Mouse (Mus musculus) heart, embryonic 11.5 days (tissue): Measurements from ENCODE around the gene Atf6b. TPM values are rescaled to one million over a fixed set of nuclear protein-coding genes. Genes with fewer than 3 reads are reported as not detected.
A peak's percentile ranks its signal among the peaks of the same experiment; 100 is the strongest.

Experiments
- ATAC-seq: fragments of 200-750 bp; cut with Nextera tagmentation; replicated peaks from 2 replicates; pipeline ENCODE4 v1.8.0; 2017; ENCODE audit warnings: moderate library complexity; ENCODE audit not compliant: insufficient number of reproducible peaks, low FRiP score, low TSS enrichment
- H3K27ac ChIP-seq: fragments of 300-500 bp; sonication (generic); 2 replicates; pipeline ENCODE4 v1.5.1; 2014; ENCODE audit warnings: mild to moderate bottlenecking, low read depth, low read length
- H3K27me3 ChIP-seq: fragments of 300-500 bp; sonication (generic); 2 replicates; pipeline ENCODE4 v1.6.1; 2014; ENCODE audit warnings: mild to moderate bottlenecking, low read length, mixed read lengths; ENCODE audit not compliant: control insufficient read depth, insufficient read depth
- H3K36me3 ChIP-seq: fragments of 300-500 bp; sonication (generic); 2 replicates; pipeline ENCODE4 v1.6.1; 2014; ENCODE audit warnings: mild to moderate bottlenecking, low read length, moderate library complexity, mixed read lengths; ENCODE audit not compliant: control insufficient read depth, insufficient read depth
- H3K4me1 ChIP-seq: fragments of 300-500 bp; sonication (generic); 2 replicates; pipeline ENCODE4 v1.6.1; 2014; ENCODE audit warnings: low read length; ENCODE audit not compliant: control insufficient read depth, insufficient read depth
- H3K4me2 ChIP-seq: fragments of 300-500 bp; sonication (generic); 2 replicates; pipeline ENCODE4 v1.6.1; 2014; ENCODE audit warnings: mild to moderate bottlenecking, moderate library complexity
- H3K4me3 ChIP-seq: fragments of 300-500 bp; sonication (generic); 2 replicates; pipeline ENCODE4 v1.5.1; 2014; ENCODE audit warnings: low read depth, low read length
- H3K9ac ChIP-seq: fragments of 300-500 bp; sonication (generic); 2 replicates; pipeline ENCODE4 v1.6.1; 2014; ENCODE audit warnings: mild to moderate bottlenecking, low read depth, low read length, moderate library complexity
- H3K9me3 ChIP-seq: fragments of 300-500 bp; sonication (generic); replicated peaks from 2 replicates; pipeline ENCODE4 v1.6.1; 2016; ENCODE audit warnings: low read length; ENCODE audit not compliant: control insufficient read depth
- WGBS: fragments of 180-500 bp; shearing (Covaris S2); extraction: QIAGEN DNeasy Blood & Tissue Kit; methylation state at CpG from one replicate; pipeline ENCODE4 v1.1.7; 2014; ENCODE audit not compliant: insufficient replicate concordance; 5-methylcytosine and 5-hydroxymethylcytosine counted together
- polyA plus RNA-seq: library from polyadenylated mRNA; unstranded; fragments of >200 nt; fragmentation: Nextera tagmentation; extraction: Ambion mirVana; gene quantifications from 2 replicates; pipeline ENCODE4 v1.2.1, GENCODE M21; 2014

The Atf6b gene
- polyA plus RNA-seq, 1 experiment from 2014 or later = 41.0 TPM

- peaks cover 49% of the 10 kb centered on the region for H3K27me3 ChIP-seq
Measured at GRCm38 (mm10) chr17:34629221-34629751, 17.7 kb upstream of the Atf6b start, which contains the start of gene Prrt1. Prrt1 (plus strand) TSS chr17:34629533.

GRCm38 (mm10) chr17:34629796-34630603 lies 16.9 kb upstream of the Atf6b start:
- Histone ChIP-seq H3K4me3 (peak overlapping the region; percentile 30; the same call in 1 of the 2 replicates), H3K36me3 (no peaks in the 10 kb centered on the region), H3K27ac (no peak overlapping the region), H3K4me1 (peaks cover 32% of the 10 kb centered on the region), H3K9me3 (no peaks in the 10 kb centered on the region), H3K27me3 (peaks cover 49% of the 10 kb centered on the region), H3K4me2 (no peak overlapping the region), H3K9ac (no peak overlapping the region)
- no peak for ATAC-seq
- 10% methylated on average over 12 of the region's 12 CpGs for WGBS

More at GRCm38 (mm10) chr17:34629221-34629751, 17.7 kb upstream of the Atf6b start, which contains the start of gene Prrt1:
- Histone ChIP-seq H3K4me1 (peaks cover 32% of the 10 kb centered on the region), H3K4me2 (peak within 1 kb of the TSS; percentile 90), H3K9me3 (no peaks in the 10 kb centered on the region), H3K9ac (peak within 1 kb of the TSS; percentile 85), H3K27ac (peak within 1 kb of the TSS; percentile 93; the same call in 1 of the 2 replicates), H3K4me3 (peak within 1 kb of the TSS; percentile 80), H3K36me3 (no peaks in the 10 kb centered on the region)
- ATAC-seq = no peak
- 2% methylated on average over 16 of the region's 16 CpGs for WGBS

GRCm38 (mm10) chr17:34630761-34631301 lies 16.1 kb upstream of the Atf6b start:
- ATAC-seq = no peak
- no peaks in the 10 kb centered on the region for H3K9me3 ChIP-seq
- no peak overlapping the region for H3K9ac ChIP-seq
- H3K27ac ChIP-seq = no peak overlapping the region
- peak overlapping the region; percentile 30 for H3K4me3 ChIP-seq
- peaks cover 51% of the 10 kb centered on the region for H3K27me3 ChIP-seq
- no peaks in the 10 kb centered on the region for H3K36me3 ChIP-seq
- H3K4me1 ChIP-seq = peaks cover 32% of the 10 kb centered on the region
- 2% methylated on average over 44 of the region's 48 CpGs for WGBS
- peak overlapping the region; percentile 55 for H3K4me2 ChIP-seq

- Histone ChIP-seq H3K4me3 (peak overlapping the region; percentile 30), H3K27ac (no peak overlapping the region), H3K4me1 (peaks cover 25% of the 10 kb centered on the region), H3K9ac (no peak overlapping the region), H3K4me2 (peak overlapping the region; percentile 60), H3K36me3 (no peaks in the 10 kb centered on the region), H3K9me3 (no peaks in the 10 kb centered on the region), H3K27me3 (peaks cover 51% of the 10 kb centered on the region)
- 6% methylated on average over 12 of the region's 12 CpGs for WGBS
- ATAC-seq = no peak
Measured at GRCm38 (mm10) chr17:34631647-34632046, 15.3 kb upstream of the Atf6b start.

- no peak overlapping the region for H3K9ac ChIP-seq
- no peak for ATAC-seq
- under 1% methylated on average over 26 of the region's 26 CpGs for WGBS
- no peaks in the 10 kb centered on the region for H3K9me3 ChIP-seq
- peaks cover 51% of the 10 kb centered on the region for H3K27me3 ChIP-seq
- peak overlapping the region; percentile 60 for H3K4me2 ChIP-seq
- H3K27ac ChIP-seq = no peak overlapping the region
- H3K36me3 ChIP-seq = no peaks in the 10 kb centered on the region
- H3K4me3 ChIP-seq = peak overlapping the region; percentile 30
- H3K4me1 ChIP-seq = peaks cover 24% of the 10 kb centered on the region
Measured at GRCm38 (mm10) chr17:34632261-34632691, 14.7 kb upstream of the Atf6b start.

- Histone ChIP-seq H3K4me3 (no peak overlapping the region), H3K9me3 (no peaks in the 10 kb centered on the region), H3K4me2 (no peak overlapping the region), H3K4me1 (peaks cover 8% of the 10 kb centered on the region), H3K36me3 (no peaks in the 10 kb centered on the region), H3K9ac (no peak overlapping the region), H3K27me3 (peaks cover 33% of the 10 kb centered on the region), H3K27ac (no peak overlapping the region)
- 64% methylated on average over 2 of the region's 2 CpGs for WGBS
- ATAC-seq = no peak
Measured at GRCm38 (mm10) chr17:34635671-34636070, 11.3 kb upstream of the Atf6b start.

- no peak for ATAC-seq
- Histone ChIP-seq H3K4me1 (no peaks in the 10 kb centered on the region), H3K4me2 (no peak overlapping the region), H3K36me3 (no peaks in the 10 kb centered on the region), H3K27ac (no peak overlapping the region), H3K9me3 (no peaks in the 10 kb centered on the region), H3K4me3 (no peak overlapping the region), H3K9ac (no peak overlapping the region), H3K27me3 (peaks cover 15% of the 10 kb centered on the region)
- 62% methylated on average over 3 of the region's 3 CpGs for WGBS
Measured at GRCm38 (mm10) chr17:34637459-34637858, 9.5 kb upstream of the Atf6b start.

GRCm38 (mm10) chr17:34639461-34640255 lies 7.3 kb upstream of the Atf6b start:
- Histone ChIP-seq H3K4me1 (no peaks in the 10 kb centered on the region), H3K36me3 (no peaks in the 10 kb centered on the region), H3K4me3 (no peak overlapping the region), H3K27me3 (peaks cover 2% of the 10 kb centered on the region; the same call in 1 of the 2 replicates), H3K4me2 (no peak overlapping the region), H3K9ac (no peak overlapping the region), H3K27ac (no peak overlapping the region), H3K9me3 (no peaks in the 10 kb centered on the region)
- no peak for ATAC-seq
- WGBS = 70% methylated on average over 7 of the region's 7 CpGs
